Mouse (Mus musculus) CD8-positive naive resting alpha-beta T cell, adult 2 months (primary cell): ENCODE measurements around the gene 2410137M14Rik.
"Not testable (repeated sequence)": the region's sequence is repeated elsewhere in the genome, so short reads cannot be mapped to it uniquely, and the experiment has no call there.

Experiments used
- DNase-seq, 2 experiments: peaks; one replicate each; pipeline ENCODE4 v3.0.0; 2022; ENCODE audit warnings: low read depth in 2 of 2, low spot score in 2 of 2

The 2410137M14Rik gene

DNA sequence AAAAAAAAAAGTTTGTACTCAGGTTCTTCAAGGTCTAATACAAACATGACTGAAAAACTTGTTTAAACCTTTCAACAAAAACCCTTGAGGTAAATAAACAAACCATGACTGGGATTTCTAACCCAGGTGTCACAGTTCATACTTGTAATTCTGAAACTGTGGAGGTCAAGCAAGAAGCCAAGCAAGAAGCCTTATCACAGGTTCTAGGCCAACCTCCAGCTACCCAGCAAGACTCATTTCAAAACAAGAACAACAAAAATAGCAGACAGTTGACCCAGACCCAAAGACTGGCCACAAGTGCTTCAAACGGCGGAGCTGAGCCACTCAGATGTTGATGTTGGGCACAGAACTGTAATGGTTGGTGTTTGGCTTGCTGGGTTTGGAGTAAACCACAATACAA lies 13.5 kb upstream of the 2410137M14Rik start:
- DNase-seq, result no peak

DNA sequence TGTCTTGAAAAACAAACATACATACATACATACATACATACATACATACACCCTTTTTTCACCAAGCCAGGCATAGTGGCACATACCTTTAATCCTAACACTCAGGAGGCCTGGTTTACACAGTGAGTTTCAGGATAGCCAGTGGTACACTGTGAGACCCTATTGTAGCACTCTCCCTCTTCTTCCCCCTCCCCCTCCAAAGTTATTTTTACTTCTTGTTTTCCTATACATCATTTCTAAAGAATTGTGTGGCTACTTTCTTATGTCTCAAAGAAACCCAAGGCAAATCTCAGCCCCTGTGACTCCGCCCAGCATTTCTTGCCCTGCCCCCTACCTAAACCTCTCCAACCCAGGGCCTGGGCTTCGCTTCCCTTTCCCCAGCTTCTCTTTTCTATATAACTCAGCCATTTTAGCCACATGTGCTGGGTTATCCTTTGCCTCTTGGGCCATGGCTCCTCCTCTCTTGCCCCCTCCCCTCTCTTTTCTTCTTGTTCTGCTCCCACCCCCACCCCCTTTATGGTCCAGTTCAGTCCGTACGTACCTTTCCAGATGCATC lies 12.8 kb upstream of the 2410137M14Rik start:
- DNase-seq, result no peak

DNA sequence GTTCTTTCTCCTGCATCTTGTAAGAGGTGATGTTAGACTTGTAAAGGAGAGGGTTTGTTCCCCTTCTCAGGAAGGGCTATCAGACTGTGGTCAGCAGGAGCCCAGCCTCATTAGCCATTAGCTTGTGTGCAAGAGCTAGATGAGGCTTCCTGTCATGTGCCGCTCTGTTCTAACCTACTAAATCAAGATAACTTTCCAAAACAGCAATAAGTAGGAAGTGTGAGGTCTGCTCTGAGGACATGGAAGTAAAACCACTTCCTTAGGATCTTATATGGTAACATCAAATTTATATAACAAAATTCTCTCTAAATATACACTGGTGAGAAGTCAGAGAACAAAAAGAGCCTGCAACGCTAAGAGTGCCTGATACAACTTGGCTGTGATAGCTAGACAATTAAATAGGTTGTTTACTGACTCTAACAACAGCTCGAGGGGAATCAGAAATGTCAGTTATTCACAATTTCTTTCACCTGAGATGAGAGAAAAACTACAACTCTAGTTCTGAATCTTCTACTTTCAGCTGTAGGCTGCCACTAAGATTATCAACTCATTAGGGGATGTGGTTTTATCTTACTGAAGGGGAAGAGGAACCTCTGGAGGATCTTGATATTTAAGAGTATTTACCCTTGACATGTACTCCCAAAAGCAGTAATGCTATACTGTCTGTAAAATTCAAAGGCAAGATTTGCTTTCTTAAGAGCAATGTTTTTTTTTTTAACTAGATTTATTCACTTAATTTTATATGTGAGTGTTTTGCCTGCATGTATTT lies 11.5 kb upstream of the 2410137M14Rik start:
- DNase-seq, result no peak

DNA sequence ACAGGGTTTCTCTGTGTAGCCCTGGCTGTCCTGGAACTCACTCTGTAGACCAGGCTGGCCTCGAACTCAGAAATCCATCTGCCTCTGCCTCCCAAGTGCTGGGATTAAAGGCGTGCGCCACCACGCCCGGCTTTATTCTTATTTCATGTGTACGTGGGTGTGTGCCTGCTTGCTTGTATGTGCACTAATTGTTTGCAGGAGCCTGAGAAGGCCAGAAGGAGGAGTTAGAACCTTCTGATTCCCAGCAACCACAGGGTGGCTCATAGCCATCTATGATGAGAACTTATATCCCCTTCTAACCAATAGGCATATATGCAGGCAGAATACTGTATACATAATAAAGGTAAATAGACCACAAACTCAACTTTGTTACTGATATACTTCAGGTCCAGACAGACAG lies 9.6 kb upstream of the 2410137M14Rik start:
- not testable (repeated sequence) for DNase-seq

DNA sequence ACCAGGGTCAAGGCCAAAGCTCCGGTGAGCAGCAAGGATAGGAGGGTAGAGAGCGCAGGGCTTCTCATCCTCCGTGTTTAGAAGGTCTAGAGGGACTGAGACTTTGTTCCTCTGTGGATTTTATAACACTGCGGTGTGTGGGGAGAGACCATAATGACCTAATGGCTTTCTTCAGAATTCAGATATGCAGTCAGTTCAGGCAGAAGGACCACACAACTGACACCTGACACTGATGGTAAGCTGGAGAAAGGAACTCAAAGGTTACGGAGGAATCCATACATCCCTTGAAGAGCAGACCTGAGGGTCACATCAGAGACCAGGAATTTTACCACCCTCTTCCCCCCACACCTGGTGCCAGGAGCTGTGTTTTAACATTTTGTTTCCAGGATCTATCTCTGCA lies 8.4 kb upstream of the 2410137M14Rik start, which contains the start of gene H2-M5:
Gene H2-M5, minus strand, starts transcription at position 101 of the 400 bp plus-strand sequence.
- no peak for DNase-seq

DNA sequence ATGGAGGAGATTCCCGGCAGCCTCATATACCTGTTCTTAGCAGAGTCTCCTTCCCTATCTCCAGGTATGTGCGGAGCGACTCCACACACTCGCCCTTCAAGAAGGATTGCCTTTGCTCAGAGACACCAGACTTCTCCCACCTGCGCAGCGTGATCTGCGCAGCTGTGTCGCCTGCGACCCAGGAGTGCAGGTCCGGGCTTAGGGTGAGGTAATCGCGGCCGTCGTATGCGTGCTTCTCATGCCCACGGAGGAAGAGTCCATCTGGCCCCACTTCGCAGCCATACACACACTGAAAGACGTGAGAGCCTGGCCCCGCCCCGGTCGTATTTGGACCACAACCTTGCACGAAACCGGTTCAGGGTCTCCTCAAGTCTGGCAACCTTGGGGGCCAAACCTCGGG lies 7.4 kb upstream of the 2410137M14Rik start:
- no peak for DNase-seq

DNA sequence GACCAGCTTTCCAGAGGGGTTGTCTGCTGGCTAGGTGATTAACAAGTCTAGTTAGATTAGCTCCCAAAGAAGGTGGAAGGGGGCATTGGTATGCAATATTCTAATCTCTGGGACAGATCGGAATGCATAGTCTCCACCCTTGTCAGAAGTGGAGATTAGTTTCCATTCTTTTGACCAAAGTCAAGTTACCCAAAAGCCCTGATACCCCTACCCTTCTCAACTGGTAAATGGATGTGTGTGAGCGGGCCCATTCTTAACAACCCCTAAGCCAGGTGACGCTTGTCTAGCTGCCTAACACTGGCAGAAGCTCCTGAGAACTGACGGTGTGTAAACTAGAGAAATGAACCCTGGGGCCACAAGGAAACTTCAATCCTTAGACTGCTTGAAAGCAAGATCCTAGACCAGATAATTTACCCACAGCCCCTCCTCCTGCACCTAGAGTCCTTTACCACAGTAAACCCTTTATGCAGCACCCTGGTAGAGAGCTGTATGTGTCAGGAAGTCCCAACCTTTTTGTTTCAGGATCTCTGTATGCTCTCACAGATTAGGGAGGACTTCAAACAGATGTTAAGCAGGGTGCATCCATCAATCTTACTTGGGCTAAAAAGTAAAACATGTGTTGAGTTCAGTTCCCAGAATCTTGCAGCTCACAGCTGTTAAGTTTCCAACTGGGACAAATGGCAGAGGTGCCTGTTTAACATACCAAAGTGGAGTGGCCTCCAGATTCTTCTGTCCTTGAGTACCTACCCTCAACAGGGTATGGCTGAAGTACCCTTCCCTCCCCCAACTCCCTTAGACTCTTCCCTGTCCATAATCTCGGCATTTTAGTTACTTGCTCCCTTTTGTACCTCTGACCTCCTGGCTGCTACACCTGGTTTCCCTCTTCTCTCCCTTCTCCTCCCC lies 1.5 kb upstream of the 2410137M14Rik start:
- DNase-seq, result no peak

DNA sequence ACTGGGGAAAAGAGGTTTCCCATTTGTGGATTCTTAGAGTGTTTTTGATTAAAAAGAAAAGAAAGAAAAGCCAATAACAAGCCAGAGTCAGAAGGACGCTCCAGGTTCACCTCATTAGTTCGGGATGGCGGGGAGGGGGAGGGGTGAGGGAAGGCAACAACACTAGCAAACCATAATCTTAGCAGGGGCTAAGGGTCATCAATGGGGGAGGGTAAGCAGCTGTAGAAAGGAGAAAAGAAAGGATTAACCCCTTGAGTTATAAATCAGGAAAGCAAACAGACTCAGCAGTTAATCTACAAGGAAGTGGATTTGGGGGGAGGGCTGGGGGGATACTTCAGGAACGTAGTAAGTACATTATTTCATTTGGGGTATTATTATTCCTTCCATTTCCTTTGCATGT lies 808 bp upstream of the 2410137M14Rik start:
- no peak for DNase-seq

DNA sequence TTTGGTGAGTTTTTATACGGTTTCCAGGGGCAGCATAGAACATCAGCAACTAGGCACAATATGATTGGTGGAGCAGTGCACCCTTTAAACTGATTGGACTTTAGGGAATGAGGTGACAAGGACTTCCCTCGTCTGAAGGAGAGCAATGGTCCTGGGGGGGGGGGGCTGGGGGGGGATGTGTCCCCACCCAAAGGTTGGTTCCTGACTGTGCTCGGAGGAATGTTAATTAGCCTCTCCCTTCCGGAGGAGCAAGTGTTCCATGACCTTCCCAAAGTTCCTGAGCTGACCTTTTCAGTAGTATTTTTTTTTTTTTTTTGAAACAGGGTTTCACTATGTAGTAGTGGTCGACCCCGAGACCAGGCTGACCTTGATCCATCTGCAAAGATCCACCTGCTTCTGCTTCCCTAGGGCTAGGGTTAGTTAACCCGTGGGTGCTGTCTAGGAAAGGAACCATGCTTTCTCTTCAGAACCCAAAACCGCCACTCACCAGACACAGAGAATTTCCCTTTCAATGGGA lies 7.7 kb downstream of the 2410137M14Rik start:
- no peak for DNase-seq

DNA sequence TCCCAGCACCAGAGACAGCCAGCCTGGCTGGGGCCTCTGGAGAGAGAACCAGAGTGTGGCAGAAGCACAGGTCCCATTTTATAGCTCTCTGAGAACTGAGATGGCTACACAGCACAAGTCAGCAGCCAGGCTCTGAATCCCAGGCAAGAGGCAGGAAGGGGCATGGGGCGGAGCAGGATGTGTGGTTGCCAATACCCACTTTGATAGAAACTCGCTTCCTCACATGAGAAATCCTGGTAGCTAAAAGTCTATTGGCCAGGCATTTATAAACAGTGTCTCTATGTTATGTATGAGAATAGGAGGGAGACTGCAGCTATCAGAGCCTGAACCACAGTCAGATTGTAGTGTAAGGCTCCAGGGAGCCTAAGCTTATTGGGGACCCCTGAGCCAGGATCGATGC lies 8.2 kb downstream of the 2410137M14Rik start:
- peak; percentile 18 to 32 for DNase-seq

DNA sequence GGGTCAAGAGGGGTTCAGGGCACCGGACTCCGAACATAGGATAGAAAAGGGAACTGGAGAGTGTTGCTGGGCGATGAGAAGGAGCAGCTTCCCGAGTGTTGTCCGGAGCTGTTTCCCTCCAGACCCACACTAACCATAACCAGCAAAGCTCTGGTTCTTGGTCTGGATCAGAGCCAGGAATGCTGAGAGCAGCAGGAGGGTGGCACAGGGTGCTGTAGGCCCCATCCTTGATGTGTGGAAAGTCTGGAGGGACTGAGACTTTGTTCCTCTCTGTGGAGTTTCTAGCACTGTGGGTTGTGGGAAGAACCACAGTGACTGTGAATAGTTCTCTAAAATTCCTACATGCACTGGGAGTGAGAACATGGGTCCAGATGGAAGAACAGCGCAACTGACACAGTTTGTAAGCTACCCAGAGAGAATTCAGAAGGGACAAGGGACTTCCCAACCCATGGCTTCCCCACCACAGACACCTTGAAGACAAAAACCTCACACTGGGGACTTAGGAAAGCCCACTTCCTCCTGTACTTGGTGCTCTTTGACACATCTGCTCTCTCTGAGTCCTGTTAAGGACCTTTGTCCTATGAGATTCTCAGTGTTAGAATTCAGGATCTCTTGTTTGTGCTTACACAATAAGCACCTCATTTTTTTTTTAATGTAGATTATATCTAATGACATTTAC lies 9.7 kb downstream of the 2410137M14Rik start:
- no peak for DNase-seq

DNA sequence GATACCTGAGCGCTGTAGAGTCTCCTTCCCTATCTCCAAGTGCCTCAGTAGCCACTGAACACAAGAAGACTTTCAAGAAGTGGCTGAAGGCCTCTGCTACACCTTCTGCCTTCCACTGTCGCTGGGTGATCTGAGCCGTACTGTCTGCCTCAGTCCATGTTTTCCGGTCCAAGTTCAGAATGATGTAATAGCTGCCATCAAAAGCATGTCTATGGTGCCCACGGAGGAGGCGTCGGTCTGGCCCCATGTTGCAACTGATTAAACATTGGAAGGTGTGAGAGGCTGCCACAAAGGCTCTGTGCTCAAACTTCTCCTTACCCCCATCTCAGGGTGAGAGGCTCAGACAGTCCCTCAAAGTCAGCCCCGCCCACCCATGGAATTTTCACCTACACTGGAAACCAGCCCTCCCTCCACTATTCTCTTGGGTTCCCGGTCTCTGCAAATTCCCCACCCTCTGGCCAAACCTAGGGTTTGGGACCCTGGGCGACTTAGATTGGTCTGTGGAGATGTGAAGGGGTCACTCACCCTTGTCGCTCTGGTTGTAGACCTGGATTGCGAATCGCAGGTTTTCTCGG lies 10.6 kb downstream of the 2410137M14Rik start:
- DNase-seq, result no peak

DNA sequence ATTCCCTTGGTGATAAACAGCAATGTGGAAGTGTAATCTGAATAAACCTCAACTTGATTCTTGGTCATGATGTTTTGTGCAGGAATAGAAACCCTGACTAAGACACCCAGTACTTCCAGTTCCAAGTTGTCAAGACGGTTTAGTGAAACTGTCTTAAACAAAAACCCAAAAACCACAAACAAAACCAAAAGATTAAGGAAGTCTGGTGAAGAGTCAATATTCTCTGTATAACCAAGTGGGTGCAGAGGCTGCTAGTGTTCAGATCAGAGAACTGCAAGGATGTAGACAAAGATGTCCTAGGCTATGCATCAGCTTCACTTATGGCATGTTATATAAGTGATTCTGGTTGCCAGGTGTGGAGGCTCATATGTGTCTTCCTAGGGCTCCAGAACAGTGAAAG lies 14.2 kb downstream of the 2410137M14Rik start:
- no peak for DNase-seq

DNA sequence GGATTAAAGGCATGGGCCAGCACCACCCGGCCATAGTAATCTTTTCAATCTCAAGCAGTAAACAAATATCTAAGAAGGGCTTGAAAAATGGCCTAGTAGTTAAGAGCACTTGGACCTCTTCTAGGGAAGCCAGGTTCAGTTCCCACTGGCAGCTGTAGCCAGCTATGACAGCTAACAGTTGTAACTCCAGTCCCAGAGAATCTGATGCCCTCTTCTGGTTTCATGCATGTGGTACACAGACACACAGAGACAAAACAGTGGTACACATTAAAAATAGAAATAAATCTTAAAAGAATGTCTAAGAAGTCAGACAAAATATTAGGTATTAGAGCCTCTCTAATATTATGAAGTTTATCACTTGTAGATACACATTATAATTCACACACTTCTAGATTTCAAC lies 19.9 kb downstream of the 2410137M14Rik start:
- no peak for DNase-seq

DNA sequence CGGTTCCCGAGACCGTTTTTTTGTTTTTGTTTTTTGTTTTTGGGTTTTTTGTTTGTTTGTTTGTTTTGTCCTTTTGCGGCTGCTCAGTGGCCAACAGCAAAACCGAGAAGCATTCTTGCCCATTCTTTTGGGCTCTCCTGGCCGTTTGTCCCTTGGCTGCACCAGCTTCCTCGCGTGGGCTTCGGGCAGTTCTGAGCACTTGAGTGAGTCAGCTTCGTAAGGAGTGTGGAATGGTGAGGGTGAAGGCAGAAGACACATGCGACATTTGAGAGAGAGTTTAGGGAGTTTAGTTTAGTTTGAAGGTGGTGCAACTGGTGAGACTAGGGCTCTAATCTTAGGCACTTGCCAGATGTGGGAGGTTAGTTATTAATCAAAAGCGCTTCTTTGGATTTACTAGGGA lies 22.2 kb downstream of the 2410137M14Rik start:
- no peak for DNase-seq

DNA sequence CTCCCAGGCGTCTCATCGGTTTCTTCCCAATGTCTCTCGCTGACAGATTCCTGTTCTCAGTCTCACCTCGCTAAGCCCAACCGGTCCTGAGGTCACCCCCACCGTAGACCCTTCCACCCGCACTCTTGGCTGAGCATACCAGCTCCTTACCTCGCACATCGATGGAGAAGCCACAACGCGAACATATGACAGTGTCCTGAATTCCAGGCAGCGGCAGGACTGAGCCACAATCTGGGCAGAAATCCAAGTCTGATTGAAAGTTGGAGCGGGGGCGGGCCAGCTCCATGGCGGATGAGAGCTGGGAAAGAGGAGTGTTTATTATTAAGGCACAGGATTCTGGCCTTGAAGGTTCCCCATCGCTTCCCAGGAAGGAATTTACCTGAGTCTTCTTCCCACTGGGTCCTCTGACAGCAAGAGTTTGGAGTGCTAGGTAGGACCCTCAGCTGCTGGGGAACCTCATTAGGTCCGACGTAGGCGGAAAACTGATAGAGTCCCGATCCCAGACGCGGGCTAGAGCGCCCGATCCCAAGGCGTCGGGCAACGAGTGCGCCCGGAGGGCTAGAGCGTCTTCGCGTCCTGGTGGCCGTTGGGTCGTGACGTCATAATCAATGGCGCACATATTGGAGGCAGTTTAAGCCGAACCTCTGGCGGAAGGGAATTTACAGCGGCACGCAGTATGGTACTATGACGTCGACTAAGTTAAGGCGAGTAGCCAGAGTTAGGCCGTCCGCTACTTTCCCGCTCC lies 22.9 kb downstream of the 2410137M14Rik start, which contains the start of the genes Znrd1 and Znrd1as:
Gene Znrd1, minus strand, starts transcription at position 561 of the 745 bp plus-strand sequence.
Gene Znrd1as, plus strand, starts transcription at position 594 of the 745 bp plus-strand sequence.
- DNase-seq, result peak; percentile 77 to 87

DNA sequence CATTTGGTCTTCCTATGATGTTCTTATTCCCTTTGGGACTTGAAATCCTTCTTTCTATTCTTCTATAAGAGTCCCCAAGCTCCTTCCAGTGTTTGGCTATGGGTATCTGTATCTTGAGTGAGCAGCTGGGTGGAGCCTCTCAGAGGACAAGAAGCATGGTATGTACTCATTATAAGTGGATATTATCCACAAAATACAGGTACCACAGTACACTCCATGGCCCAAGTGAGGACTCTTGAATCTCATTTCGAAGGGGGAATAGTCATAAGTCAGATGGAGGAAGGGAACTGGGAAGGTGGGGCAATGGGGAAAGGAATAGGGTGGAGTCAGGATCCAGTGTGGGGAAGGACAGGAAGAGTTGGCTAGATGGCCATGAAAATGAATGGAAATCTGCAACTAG lies 28.0 kb downstream of the 2410137M14Rik start:
- no peak for DNase-seq

DNA sequence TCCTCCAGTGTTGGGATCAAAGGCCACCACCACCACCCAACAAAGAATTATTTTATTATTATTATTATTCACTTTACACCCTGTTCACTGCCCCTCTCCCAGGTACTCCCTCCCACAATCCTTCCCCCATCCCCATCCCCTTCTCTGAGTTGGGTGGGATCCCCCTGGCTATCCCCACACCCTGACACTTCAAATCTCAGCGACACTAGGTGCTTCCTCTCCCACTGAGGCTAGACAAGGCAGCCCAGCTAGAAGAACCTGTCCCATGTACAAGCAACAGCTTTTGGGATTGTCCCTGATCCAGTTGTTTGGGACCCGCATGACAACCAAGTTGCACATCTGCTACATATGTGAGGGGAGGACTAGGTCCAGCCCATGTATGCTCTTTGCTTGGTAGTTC lies 28.4 kb downstream of the 2410137M14Rik start:
- no peak for DNase-seq

DNA sequence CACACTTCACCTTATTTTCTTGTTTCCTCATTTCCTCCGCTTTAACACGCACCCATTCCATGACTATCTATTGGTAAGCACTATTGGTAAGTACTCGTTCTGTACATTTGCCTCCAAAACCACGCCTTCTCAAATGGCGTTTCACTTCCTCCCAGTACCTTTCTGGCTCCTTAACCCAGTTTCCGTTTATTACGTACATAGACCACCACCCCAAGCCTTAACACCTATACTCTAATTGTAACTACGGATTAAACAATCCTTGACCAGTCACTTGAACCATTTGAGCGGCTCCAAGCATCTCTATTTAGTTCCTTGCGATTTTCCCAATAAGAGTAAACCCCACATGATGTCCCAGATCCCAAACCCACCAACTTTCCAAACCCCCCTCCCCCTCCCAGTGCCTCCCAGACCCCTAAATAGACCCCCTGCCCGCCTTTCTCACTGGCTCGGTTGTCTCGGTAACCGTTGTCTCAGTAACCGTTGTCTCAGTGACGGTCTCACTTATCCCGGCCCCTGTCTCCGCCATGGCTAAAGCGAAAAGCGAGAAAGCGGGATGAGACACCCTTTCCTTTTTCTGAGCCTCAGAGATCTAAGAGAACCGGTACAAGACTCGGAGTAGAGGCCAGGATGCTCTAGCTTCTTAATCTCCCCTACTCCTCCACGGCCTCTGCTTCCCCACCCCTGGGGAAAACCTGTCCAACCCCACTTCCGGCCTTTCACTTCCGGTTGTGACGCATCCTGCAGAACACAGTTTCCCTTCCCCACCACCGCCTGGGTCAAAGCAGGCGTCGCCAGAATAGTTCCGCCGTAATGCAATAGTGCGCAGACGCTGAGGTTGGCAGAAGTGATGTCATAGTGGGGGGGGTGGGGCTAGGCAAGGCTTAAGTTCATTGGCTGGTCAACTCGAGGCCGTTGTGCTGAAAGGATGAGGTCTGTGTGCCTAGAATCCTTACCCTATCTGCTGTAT lies 29.8 kb downstream of the 2410137M14Rik start, which contains the start of gene Ppp1r11:
Gene Ppp1r11, minus strand, starts transcription at position 761 of the 967 bp plus-strand sequence.
- peak; percentile 91 to 94 for DNase-seq
